Mouse (Mus musculus): ENCODE results near the gene Ackr4.
A peak's percentile ranks its signal among the peaks of the same experiment; 100 is the strongest.

Gene Ackr4

GRCm38 (mm10) chr9:104106930-104107329, 19.8 kb downstream of the Ackr4 start:
- DNase-seq (ENCODE audit: low spot score in 2 of 2): no peak

- no peak for DNase-seq (ENCODE audit: low spot score in 2 of 2)
These were observed 21.7 kb downstream of the Ackr4 start for GRCm38 (mm10) chr9:104104986-104105385.

- DNase-seq (ENCODE audit: low spot score in 2 of 2): no peak
These were observed 23.8 kb downstream of the Ackr4 start for GRCm38 (mm10) chr9:104102901-104103300.

GRCm38 (mm10) chr9:104102301-104102700, 24.4 kb downstream of the Ackr4 start:
- DNase-seq (ENCODE audit: low spot score in 2 of 2): no peak

- DNase-seq (ENCODE audit: low spot score in 2 of 2): peak in 1 of 2 experiments; percentile 15
These were observed 25.3 kb downstream of the Ackr4 start for GRCm38 (mm10) chr9:104101458-104101857.

GRCm38 (mm10) chr9:104100822-104101221, 25.9 kb downstream of the Ackr4 start:
- no peak for DNase-seq (ENCODE audit: low spot score in 2 of 2)

- DNase-seq (ENCODE audit: low spot score in 2 of 2): no peak
These were observed 27.7 kb downstream of the Ackr4 start for GRCm38 (mm10) chr9:104099060-104099459.

- DNase-seq (ENCODE audit: low spot score in 2 of 2): no peak
These were observed 28.5 kb downstream of the Ackr4 start for GRCm38 (mm10) chr9:104098256-104098655.

GRCm38 (mm10) chr9:104092945-104093344, 33.8 kb downstream of the Ackr4 start:
- no peak for DNase-seq (ENCODE audit: low spot score in 2 of 2)

GRCm38 (mm10) chr9:104088555-104088954, 38.2 kb downstream of the Ackr4 start:
- no peak for DNase-seq (ENCODE audit: low spot score in 2 of 2)

- no peak for DNase-seq (ENCODE audit: low spot score in 2 of 2)
These were observed 40.9 kb downstream of the Ackr4 start for GRCm38 (mm10) chr9:104085730-104086429.

GRCm38 (mm10) chr9:104080038-104080437, 46.7 kb downstream of the Ackr4 start:
- no peak for DNase-seq (ENCODE audit: low spot score in 2 of 2)

- DNase-seq (ENCODE audit: low spot score in 2 of 2): peak; percentile 35 to 36
These were observed 47.4 kb downstream of the Ackr4 start for GRCm38 (mm10) chr9:104079379-104079778.

GRCm38 (mm10) chr9:104078780-104079179, 48.0 kb downstream of the Ackr4 start:
- no peak for DNase-seq (ENCODE audit: low spot score in 2 of 2)

- no peak for DNase-seq (ENCODE audit: low spot score in 2 of 2)
These were observed 50.9 kb downstream of the Ackr4 start for GRCm38 (mm10) chr9:104075808-104076207.

- no peak for DNase-seq (ENCODE audit: low spot score in 2 of 2)
These were observed 55.7 kb downstream of the Ackr4 start for GRCm38 (mm10) chr9:104070863-104071604.

- DNase-seq (ENCODE audit: low spot score in 2 of 2): no peak
These were observed 56.5 kb downstream of the Ackr4 start for GRCm38 (mm10) chr9:104070241-104070640.

GRCm38 (mm10) chr9:104064571-104064970, 62.2 kb downstream of the Ackr4 start:
- no peak for DNase-seq (ENCODE audit: low spot score in 2 of 2)

GRCm38 (mm10) chr9:104063244-104063961, 63.3 kb downstream of the Ackr4 start, which contains the start of gene Acad11:
Gene Acad11 (plus strand): TSS chr9:104063377.
- DNase-seq (ENCODE audit: low spot score in 2 of 2): peak; percentile 85 to 94

GRCm38 (mm10) chr9:104062430-104063243, 64.1 kb downstream of the Ackr4 start, which contains the start of gene Uba5:
Gene Uba5 (minus strand): TSS chr9:104063134.
- peak in 1 of 2 experiments; percentile 68 for DNase-seq (ENCODE audit: low spot score in 2 of 2)

- no peak for DNase-seq (ENCODE audit: low spot score in 2 of 2)
These were observed 75.7 kb downstream of the Ackr4 start for GRCm38 (mm10) chr9:104051028-104051427.

Data from right cerebral cortex, adult 2 months (tissue).